Mouse (Mus musculus) CH12.LX (cell line): ENCODE measurements around the gene Spast. TPM values are rescaled to one million over a fixed set of nuclear protein-coding genes. Genes with fewer than 3 reads are reported as not detected.
A peak's percentile ranks its signal among the peaks of the same experiment; 100 is the strongest.
"Not testable (repeated sequence)": the region's sequence is repeated elsewhere in the genome, so short reads cannot be mapped to it uniquely, and the experiment has no call there.

ENCODE experiments used
- DNase-seq: peaks from one replicate; pipeline ENCODE4 v3.0.0-alpha.2; 2013; ENCODE audit errors: extremely low read depth
- H3K27ac ChIP-seq: 2 replicates; pipeline ENCODE4 v1.5.1; 2012; ENCODE audit warnings: low read depth, mild to moderate bottlenecking, control low read depth, moderate library complexity; ENCODE audit not compliant: insufficient read depth
- H3K27me3 ChIP-seq: replicated peaks from 2 replicates; pipeline ENCODE3; 2012; ENCODE audit warnings: inconsistent platforms
- H3K36me3 ChIP-seq, 2 experiments: replicated peaks in 1 of 2; 2 replicates each; pipeline versions ENCODE3 to v1.6.1; 2012; ENCODE audit warnings: inconsistent platforms in 1 of 2, low read length in 1 of 2, mild to moderate bottlenecking in 1 of 2, mixed read lengths in 1 of 2, moderate library complexity in 1 of 2; ENCODE audit not compliant: control insufficient read depth in 1 of 2, insufficient read depth in 1 of 2
- H3K4me1 ChIP-seq, 2 experiments: 2 replicates each; pipeline ENCODE4 v1.6.1; 2012; ENCODE audit warnings: inconsistent platforms in 1 of 2, moderate library complexity in 1 of 2; ENCODE audit not compliant: insufficient read depth in 2 of 2, control insufficient read depth in 1 of 2
- H3K4me2 ChIP-seq: 2 replicates; pipeline ENCODE4 v1.6.1; 2012; ENCODE audit warnings: low read depth, mild to moderate bottlenecking, control low read depth; ENCODE audit not compliant: poor library complexity, insufficient read depth, severe bottlenecking
- H3K4me3 ChIP-seq, 3 experiments: fragments of 150-350 bp in 1 of 3; sonication (generic) in 1 of 3; replicated peaks in 1 of 3; 2 replicates each; pipeline versions ENCODE3 to v1.5.1; 2011 to 2012; ENCODE audit warnings: low read depth in 2 of 3, low read length in 2 of 3, mild to moderate bottlenecking in 2 of 3, moderate library complexity in 2 of 3, control low read depth in 1 of 3, improper control_type of control experiment in 1 of 3, inconsistent platforms in 1 of 3, mixed read lengths in 1 of 3; ENCODE audit not compliant: poor library complexity in 1 of 3
- H3K79me2 ChIP-seq: replicated peaks from 2 replicates; pipeline ENCODE4 v1.6.1; 2012; ENCODE audit warnings: mild to moderate bottlenecking, moderate library complexity; ENCODE audit not compliant: control insufficient read depth, poor library complexity, insufficient read depth, severe bottlenecking; ENCODE audit errors: extremely low read depth
- H3K9ac ChIP-seq: 2 replicates; pipeline ENCODE4 v1.6.1; 2012; ENCODE audit warnings: low read depth, mild to moderate bottlenecking, control low read depth, moderate library complexity; ENCODE audit not compliant: insufficient read depth
- H3K9me3 ChIP-seq: replicated peaks from 2 replicates; pipeline ENCODE3; 2012; ENCODE audit warnings: low read length, inconsistent platforms, mixed read lengths
- CTCF ChIP-seq, 2 experiments: IDR thresholded peaks in 1 of 2; conservative IDR thresholded peaks in 1 of 2; 2 replicates each; pipeline ENCODE4 v1.5.1; 2011 to 2012; ENCODE audit warnings: low read depth in 2 of 2, low read length in 2 of 2, improper control_type of control experiment in 1 of 2, inconsistent platforms in 1 of 2, mild to moderate bottlenecking in 1 of 2, moderate library complexity in 1 of 2
- JUND ChIP-seq: conservative IDR thresholded peaks from 2 replicates; pipeline ENCODE4 v1.6.1; 2011; ENCODE audit warnings: low read depth, low read length, improper control_type of control experiment
- MAFK ChIP-seq: IDR thresholded peaks from 2 replicates; pipeline ENCODE4 v1.6.1; 2011; ENCODE audit warnings: low read length, improper control_type of control experiment; ENCODE audit not compliant: insufficient replicate concordance
- MYC ChIP-seq: IDR thresholded peaks from 2 replicates; pipeline ENCODE4 v1.6.1; 2011; ENCODE audit warnings: low read depth, mild to moderate bottlenecking, improper control_type of control experiment, low read length
- NRF1 ChIP-seq: IDR thresholded peaks from 2 replicates; pipeline ENCODE4 v1.6.1; 2014; ENCODE audit warnings: low read depth, mild to moderate bottlenecking, inconsistent platforms, low read length, improper control_type of control experiment, moderate library complexity
- RAD21 ChIP-seq: IDR thresholded peaks from 2 replicates; pipeline ENCODE4 v1.6.1; 2011; ENCODE audit warnings: low read depth, mild to moderate bottlenecking, low read length, improper control_type of control experiment, moderate library complexity
- SMC3 ChIP-seq: IDR thresholded peaks from 2 replicates; pipeline ENCODE4 v1.6.1; 2011; ENCODE audit warnings: low read depth, low read length, improper control_type of control experiment
- ZC3H11A ChIP-seq: IDR thresholded peaks from 2 replicates; pipeline ENCODE4 v1.6.1; 2012; ENCODE audit warnings: low read depth, mild to moderate bottlenecking, inconsistent platforms, low read length, improper control_type of control experiment
- dilution Hi-C: fragments of 300-500 bp; cut with MboI; formaldehyde crosslinking; loops from 2 replicates; pipeline ENCODE4 v1.14.3; 2020; ENCODE audit warnings: low sequenced_read_pairs; ENCODE audit not compliant: extremely low pct_unique_long_range_greater_than_20kb, extremely low pct_ligation_motif_present
- in situ Hi-C: fragments of 300-500 bp; cut with MboI; formaldehyde crosslinking; loops from 3 replicates; pipeline ENCODE4 v1.14.3; 2019; ENCODE audit warnings: low sequenced_read_pairs, low pct_ligation_motif_present, low pct_unique_long_range_greater_than_20kb, mixed read lengths
- polyA plus RNA-seq: library from polyadenylated mRNA; unstranded; fragments of >175 nt; gene quantifications from 2 replicates; pipeline ENCODE4 v1.2.1, GENCODE M21; 2012; ENCODE audit warnings: low read depth; ENCODE audit not compliant: insufficient read length
- total RNA-seq, 2 experiments: library from RNA; depleted of rRNA; stranded (reverse); fragments of 300-350 nt in 1 of 2; fragments of >200 nt in 1 of 2; gene quantifications; 2 replicates each; pipeline ENCODE4 v1.2.3; 2012 to 2014

Spast gene
- total and polyA plus RNA-seq, 3 experiments, result 15.0 to 26.8 (median 21.7) TPM

DNA sequence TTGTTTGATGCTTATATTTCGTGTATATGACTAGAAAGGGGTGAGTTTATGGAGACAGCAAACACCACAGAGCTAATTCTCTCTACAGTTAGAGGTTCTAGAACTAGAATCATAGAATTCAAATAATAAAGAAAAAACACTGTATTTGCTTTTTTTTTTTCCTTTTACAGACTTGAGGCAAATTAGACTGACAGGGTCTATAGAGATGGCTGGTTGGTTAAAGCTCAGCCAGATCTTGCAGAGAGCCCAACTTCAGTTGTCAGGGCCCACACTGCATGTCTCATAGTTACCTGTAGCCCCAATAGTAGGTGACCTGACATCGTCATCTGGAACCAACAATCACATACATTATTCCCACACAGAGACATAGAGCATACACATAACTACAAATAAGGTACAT, 14.9 kb upstream of the Spast start, which contains the start of gene Dpy30:
Dpy30 (minus strand) TSS at position 101 of the 400 bp plus-strand sequence.
- TF ChIP-seq NRF1 (no peak), MAFK (no peak)
- no peaks in the 10 kb centered on the region for H3K4me1 ChIP-seq
- in situ Hi-C loops, result loop anchor here (25.0 kb wide), 1 partner anchor 312 kb away; no protein-coding TSS in a partner anchor
- H3K27me3 ChIP-seq, result no peaks in the 10 kb centered on the region
- dilution Hi-C loops, result no loop called here
- H3K4me2 ChIP-seq, result no peak within 1 kb of the TSS
- no peaks in the 10 kb centered on the region for H3K79me2 ChIP-seq
- H3K36me3 ChIP-seq, result no peaks in the 10 kb centered on the region
- H3K9me3 ChIP-seq, result no peaks in the 10 kb centered on the region
- no peak within 1 kb of the TSS for H3K9ac ChIP-seq
- DNase-seq, result no peak
- no peak within 1 kb of the TSS for H3K4me3 ChIP-seq
- no peak within 1 kb of the TSS for H3K27ac ChIP-seq

DNA sequence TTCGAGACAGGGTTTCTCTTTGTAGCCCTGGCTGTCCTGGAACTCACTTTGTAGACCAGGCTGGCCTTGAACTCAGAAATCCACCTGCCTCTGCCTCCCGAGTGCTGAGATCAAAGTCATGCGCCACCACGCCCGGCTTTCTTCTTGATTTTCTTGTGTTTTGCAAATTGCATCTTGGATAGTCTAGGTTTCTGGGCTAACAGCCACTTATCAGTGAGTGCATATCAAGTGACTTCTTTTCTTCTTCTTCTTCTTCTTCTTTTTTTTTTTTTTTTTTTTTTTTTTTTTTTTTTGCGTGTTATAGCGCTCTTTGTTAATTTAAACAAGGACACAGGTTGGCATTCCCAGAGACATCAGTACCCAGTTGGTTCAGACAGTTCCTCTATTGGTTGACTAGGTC, 11.6 kb upstream of the Spast start:
- H3K4me2 ChIP-seq, H3K27me3 ChIP-seq, H3K27ac ChIP-seq, H3K4me1 ChIP-seq, DNase-seq, dilution Hi-C loops, H3K9ac ChIP-seq, H3K4me3 ChIP-seq, in situ Hi-C loops, H3K79me2 ChIP-seq, H3K9me3 ChIP-seq, H3K36me3 ChIP-seq: not testable (repeated sequence)

DNA sequence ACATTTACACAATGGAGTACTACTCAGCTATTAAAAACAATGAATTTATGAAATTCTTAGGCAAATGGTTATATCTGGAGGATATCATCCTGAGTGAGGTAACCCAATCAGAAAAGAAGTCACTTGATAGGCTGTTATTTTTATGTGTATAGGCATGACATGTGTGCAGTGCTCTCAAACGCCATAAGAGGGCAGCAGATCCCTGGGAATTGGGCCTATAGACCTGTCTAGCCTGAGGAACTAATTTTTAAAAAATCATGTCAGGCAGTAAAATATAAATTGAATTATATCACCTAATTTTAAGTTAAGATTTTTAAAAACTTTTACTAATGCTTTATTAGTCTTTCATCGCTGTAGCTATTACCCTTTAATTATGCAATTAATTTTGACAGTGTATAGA, 10.6 kb upstream of the Spast start:
- H3K4me2 ChIP-seq, H3K9me3 ChIP-seq, H3K27me3 ChIP-seq, H3K9ac ChIP-seq, H3K4me3 ChIP-seq, H3K4me1 ChIP-seq, dilution Hi-C loops, H3K36me3 ChIP-seq, in situ Hi-C loops, H3K27ac ChIP-seq, H3K79me2 ChIP-seq: not testable (repeated sequence)
- peak; percentile 79 for DNase-seq
- peak; percentile 89 for TF ChIP-seq RAD21
- TF ChIP-seq ZC3H11A, result peak; percentile 22; the same call in 1 of the 2 replicates
- TF ChIP-seq JUND, result 0 out of 2 replicates have a peak, but pooled peaks have one; percentile 32
- peak; percentile 61 for TF ChIP-seq SMC3
- TF ChIP-seq MYC, result peak; percentile 46; the same call in 1 of the 2 replicates
- TF ChIP-seq CTCF (conservative IDR thresholded peaks at IDR 0.05 in 1 of 2, IDR thresholded peaks at IDR 0.05 in 1 of 2; ENCODE audit: low read depth in 2 of 2, low read length in 2 of 2), result peak; percentile 48 to 83
